20 mouse cellular contexts compared by ENCODE assay signal in genomic region chrX:36691365-36691764, GRCm38 (mm10). TPM values are rescaled to one million over a fixed set of nuclear protein-coding genes. Genes with fewer than 3 reads are reported as not detected.
DNase-seq lines count a peak whose midpoint lies in the region; ATAC-seq lines count a peak whose summit lies in the region.
"Had no signal": no experiment of that assay in that cellular context is flagged by ENCODE, and none has a peak within 500 bp of the region (broad histone marks: within the 10 kb centered on the region; RNA-seq: fewer than 3 reads in every experiment).

No protein-coding gene starts in this region.

- no peaks in the 10 kb centered on the region for H3K27me3 ChIP-seq in splenic B cell, adult 2 months (ENCODE audit: control insufficient read depth, insufficient read depth, low read length, poor library complexity, severe bottlenecking)
- H3K27me3 ChIP-seq: embryonic facial prominence, embryonic 13.5 days; forebrain, embryonic 12.5 days; heart, embryonic 12.5 days; hindbrain, embryonic 15.5 days had no signal

- DNase-seq in spleen, postnatal 36 days (ENCODE audit: low spot score in 2 of 2): peak; percentile 15 to 20
- no peak for DNase-seq in spleen, adult 12 weeks (ENCODE audit: low spot score)
- DNase-seq in 416B (ENCODE audit: low read depth): peak; percentile 8
- DNase-seq in splenic B cell, adult 2 months (ENCODE audit: low read depth, low spot score): peak; percentile 39
- no peak for DNase-seq in retina, postnatal 1 day
- DNase-seq in kidney, postnatal 4 days: no peak
- DNase-seq: adrenal gland, adult 8-10 months; adrenal gland, postnatal 36 days; cerebellum, adult 8-10 months; cerebellum, postnatal 14 days; forebrain, postnatal 0 days; gastrocnemius, postnatal 14 days had no signal

- H3K36me3 ChIP-seq in splenic B cell, adult 2 months (ENCODE audit: control insufficient read depth, insufficient read depth, low read length, poor library complexity, severe bottlenecking): no peaks in the 10 kb centered on the region
- H3K36me3 ChIP-seq: embryonic facial prominence, embryonic 13.5 days; forebrain, embryonic 12.5 days; G1E; heart, embryonic 12.5 days; hindbrain, embryonic 15.5 days had no signal

- peak; percentile 45 for ATAC-seq in common myeloid progenitor, adult 5-6 weeks (replicated peaks; ENCODE audit: low read depth, poor library complexity, severe bottlenecking)
- ATAC-seq: forebrain, postnatal 0 days had no signal

RNA-seq across cellular contexts. Expression of gene Akap17b, which starts 46.2 kb away (rescaled TPM):
- total RNA-seq in common myeloid progenitor, adult 5-6 weeks (2017): 8.1 and 11.8 TPM in 2 replicates

RNA-seq across cellular contexts. Expression of gene Slc25a43, which starts 52.1 kb away (rescaled TPM):
- 1.7 TPM in 1 of 2 replicates, not detected in the other for total RNA-seq in common myeloid progenitor, adult 5-6 weeks (2017)
- total RNA-seq: gastrocnemius, adult 18-20 months; heart, postnatal 25 days had no signal

Comparison
In these comparisons a context has a peak if more than half of its experiments do, and no peak if none do; other contexts are left out.
1. DNase-seq: peak in spleen, postnatal 36 days (2 of 2), 416B (single experiment) and splenic B cell, adult 2 months (single experiment); none in spleen, adult 12 weeks (single experiment), retina, postnatal 1 day (single experiment) and kidney, postnatal 4 days (0 of 2).